Mouse (Mus musculus) layer of hippocampus, postnatal 14 days (tissue): ENCODE measurements at regions not wholly inside any gene's neighbourhood (a gene's known extent, or its start where the extent isn't known, plus 50 kb on each side); places are given as distances from the start of the nearest gene placed in this dataset.

Source experiments
- DNase-seq, 2 experiments: peaks; one replicate each; pipeline ENCODE4 v3.0.0; 2021 to 2022; ENCODE audit warnings: low spot score in 2 of 2, mixed read lengths in 1 of 2

DNA sequence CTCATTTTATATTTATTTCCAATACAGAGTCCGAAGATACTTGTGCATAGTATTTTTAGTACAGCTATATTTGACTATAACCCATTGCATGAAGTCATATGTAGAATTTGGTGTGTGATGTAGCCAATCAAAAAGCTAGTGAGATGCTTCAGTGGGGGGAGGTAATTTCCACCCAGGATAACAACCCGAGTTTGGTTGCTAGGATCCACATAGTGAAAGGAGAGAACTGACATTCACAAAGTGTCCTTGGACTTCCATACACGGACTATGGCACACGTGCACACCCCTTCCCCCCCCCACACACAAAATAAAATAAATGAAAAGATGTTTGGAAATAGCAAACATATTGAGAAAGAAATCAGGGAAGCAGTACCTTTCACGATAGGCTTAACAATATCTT, 137.2 kb downstream of the Gm815 start:
- DNase-seq, result no peak

DNA sequence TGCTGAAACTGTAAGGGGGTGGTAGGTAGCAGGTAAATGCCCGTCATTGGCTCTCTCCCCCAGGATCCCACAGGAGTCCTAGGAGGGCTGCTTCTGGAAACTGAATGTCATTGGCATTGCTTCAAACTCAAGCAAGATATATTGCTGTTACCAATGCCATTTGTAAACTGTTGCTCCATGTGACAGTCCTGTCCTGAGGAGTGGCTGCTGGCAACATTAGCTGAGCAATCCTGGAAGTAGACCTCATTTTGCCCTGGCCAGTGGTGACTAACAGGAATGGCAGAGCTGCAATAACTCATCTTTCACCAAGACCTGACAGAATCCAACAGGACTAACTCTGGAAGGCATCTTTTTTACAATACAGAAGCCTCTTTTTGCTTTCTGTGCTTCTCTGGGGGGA, 143.2 kb downstream of the Gm815 start:
- DNase-seq, result no peak

DNA sequence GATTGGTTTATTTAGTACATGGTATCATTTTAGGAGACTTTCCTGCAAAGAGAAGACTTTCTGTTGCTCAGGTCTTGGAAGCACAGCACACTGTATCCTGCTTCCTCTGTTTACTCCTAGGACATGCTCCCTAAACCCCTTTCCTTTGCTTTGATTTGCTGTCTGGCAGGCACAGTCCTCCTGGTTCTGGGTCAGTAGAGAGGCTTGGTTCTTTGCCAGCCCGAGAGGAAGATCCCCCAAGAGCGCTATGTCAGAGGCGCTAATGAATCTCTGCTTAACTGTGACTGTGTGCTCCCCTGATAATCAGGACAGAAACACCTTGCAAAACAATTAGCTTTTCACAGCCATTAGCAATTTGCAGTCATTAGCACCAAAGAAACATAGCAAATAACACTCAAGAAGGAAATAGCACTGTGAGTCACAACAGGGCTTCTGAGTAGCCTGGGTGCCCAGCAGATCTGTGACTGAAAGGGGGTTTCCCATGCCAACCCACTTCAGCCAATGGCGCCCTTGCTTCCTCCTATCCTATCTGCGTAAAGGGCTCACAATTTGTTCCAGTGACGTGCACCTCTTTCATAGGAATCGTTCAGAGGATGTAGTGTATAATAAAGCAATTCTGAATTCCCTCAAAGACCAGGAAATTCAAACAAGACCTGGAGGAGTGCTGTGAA, 145.5 kb downstream of the Gm815 start:
- no peak for DNase-seq

DNA sequence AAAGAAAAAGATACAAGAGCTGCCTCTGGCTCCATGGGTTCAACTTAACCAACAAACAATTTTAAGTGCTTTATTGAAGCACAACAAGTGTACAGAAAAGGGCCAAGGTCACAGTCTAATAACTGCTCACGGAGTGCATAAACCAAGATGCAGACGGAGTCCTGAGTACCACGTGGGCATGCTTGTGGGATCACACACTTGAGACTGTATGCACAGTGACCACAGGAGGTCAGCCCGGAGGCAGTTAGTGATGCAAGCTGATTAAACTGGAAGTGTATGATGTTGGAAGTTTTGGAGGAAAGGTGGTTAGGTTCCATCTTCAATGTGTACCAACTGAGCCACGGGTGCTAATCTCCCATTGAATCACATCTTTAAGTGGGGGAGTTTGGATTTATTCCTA, 146.9 kb downstream of the Gm815 start:
- no peak for DNase-seq

DNA sequence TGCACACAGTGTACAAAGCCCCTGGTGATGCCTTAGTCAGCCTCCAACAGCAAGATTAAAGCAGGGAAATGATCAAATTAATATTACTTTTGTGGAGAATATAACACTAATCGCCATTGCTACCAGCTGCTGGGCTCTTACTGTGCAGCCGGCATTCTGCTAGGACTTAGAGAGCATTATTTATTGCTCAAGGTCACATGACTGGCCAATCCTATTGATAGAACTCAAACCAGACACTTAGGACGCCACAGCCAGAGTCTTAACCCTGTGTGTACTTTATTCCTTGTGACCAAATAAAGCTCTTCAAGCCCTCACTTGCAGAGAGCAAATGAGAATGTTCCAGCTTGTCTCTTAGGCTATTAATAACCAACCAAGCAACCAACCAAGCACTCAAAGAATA, 152.6 kb downstream of the Gm815 start:
- DNase-seq, result no peak

DNA sequence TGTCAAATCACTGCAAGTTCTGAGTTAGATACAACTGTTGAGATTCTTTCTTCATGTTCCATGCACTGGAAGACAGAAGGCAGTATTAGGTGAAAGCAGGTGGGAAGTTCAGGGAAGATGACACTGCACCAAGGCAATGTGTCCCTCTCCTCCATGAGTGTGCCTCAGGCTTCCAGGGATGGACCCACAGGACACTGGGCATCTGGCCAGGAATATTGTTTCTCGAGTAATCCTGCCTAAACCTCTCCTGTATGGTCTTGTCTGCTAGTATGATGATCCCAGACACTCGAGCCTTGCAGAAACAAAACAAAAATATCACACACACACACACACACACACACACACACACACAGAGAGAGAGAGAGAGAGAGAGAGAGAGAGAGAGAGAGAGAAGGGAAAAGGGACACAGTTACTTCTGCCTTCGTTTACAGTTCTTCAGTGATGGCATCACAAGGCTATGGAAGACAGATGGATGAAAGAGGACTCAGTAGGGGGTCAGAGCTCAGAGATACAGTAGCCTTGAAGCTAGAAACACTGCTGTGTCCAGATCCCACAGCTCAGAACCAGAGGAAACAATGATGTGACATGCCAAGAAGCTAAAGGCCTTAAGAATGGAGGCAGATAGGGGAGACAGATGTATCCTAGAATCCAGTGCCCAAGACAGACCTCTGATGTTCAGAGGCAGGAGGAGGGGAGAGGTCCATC, 154.8 kb downstream of the Gm815 start:
- no peak for DNase-seq

DNA sequence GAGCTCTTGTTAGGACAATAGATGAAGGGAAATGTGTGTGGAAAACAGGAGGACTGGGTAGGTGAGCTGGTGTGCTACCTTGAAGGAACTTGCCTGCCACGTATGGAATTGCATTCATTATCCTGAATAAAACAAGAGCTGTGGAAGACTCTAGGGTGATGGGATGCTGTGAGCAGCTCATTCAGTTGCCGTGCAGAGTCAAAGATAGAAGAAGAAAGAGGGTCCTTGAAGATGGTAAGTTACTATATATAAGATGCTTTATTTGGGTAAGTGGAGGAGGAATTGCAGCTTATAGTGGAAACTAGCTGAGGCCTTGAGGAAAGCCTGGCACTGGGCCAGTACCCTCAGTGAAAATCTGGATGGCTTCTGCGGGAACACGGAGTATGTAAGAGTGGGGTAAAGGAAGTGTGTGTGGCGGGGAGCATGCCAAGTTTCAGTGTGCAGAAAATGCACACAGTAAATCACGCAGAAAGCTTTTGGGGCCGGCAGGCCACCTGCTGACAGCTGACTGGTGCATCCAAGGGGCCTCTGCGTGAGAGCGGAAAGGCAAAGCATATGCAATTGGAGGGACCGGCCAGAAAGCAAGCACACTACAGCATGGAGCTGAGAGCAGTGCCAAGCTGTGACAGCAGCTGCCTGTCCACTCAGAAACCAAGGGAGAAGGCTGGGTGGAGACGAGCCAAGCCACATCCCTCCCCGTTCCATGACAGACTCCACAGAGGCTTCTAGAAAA, 149.7 kb upstream of the Vldlr start:
- DNase-seq, result peak; percentile 59 to 63

DNA sequence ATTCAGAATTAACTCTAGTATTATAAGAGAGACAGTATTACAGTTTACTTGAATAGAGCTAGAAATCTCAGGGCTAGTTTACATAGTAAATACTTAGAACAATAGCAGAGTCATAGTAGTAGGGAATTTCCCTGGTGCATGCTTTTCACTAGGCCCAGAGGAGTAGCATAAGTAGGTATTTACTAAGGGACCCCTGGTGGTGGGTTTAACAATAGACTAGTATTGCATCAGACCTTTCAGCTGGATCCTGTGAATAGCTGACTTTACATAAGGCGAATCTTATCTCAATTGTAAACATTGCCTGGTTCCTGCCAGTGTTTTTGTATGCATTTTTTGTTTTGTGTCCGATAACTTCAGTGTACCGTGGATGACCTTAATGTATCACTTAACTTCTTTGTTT, 143.0 kb upstream of the Vldlr start:
- DNase-seq, result no peak

DNA sequence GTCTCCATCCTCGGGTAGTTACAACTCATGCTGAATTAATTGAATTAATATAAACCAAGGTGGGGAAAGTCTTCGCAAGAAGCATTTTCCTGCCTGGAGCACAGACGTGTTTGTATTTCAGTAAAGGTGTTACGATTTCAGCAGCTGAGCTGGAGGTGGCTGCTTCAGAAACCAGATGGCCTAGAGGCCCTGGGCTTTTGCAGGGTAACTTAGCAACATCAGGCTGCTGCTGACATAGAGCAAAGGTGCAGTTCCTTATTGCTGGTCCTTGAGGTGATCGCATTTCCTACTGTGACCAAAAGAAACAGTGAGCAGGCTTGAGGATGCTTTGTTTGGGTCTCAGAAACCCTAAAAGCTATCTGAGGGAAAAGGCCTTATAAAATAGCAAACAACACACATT, 141.3 kb upstream of the Vldlr start:
- no peak for DNase-seq

DNA sequence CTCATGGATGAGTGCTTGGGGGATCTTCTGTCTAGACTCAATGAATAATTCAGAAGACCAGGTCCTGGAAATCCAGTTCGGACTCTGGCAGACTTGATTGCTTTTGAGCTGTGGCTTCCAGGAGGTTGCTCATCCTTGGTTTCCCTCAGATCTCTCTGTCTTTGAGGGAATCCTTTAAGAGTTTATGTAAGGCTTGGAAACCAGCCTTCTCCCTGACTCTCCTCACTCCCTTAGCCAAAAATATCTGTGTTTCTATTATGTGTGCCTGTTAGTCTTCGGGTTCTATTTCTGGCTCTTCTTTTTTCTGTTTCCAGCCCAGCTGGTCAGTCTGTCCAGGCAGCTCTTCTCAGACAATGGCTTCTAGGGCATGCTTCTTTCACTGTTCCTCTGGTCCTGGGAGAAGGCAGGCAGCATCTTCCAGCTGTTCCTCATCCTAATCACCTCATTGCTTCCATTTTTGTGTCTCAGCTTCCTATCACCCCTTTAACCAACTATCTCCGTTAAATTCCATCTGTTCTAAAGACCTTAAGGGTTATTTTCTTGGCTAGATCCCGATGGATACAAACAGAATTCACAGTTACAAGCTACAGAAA, 139.3 kb upstream of the Vldlr start:
- no peak for DNase-seq

DNA sequence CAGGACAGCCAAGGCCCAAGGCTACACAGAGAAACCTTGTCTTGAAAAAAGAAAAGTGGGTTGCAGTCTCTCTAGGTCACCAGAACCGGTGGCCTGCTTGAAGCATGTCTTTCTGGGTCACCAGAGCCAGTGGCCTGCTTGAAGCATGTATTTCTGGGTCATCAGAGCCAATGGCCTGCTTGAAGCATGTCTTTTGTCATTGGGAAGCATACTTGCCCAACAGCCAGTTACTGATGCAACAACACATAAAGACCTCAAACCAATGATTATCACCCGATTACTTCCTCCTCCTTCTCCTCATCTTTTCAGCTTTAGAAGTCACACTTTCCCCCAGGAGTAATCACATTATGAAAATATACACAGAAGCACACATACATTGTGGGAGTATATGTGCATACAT, 128.9 kb upstream of the Vldlr start:
- DNase-seq, result no peak

DNA sequence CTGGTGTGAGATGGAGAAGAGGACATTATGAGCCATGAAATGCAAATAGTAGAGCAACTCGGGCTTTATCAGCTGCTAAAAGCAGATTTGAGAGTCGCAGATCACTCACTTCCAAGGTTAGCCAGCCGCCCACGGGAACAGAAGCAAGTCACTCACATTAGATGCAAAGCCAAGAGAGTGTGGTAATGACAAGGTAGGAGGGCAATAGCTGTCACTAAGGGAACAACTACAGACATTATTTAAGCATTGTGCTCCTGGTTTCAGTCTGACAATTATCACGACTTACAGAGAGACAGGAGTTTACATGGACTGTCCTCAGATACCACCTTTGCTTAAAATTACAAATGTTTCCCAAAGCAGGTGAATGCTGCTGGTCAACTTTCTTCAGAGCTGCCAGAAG, 128.5 kb upstream of the Vldlr start:
- DNase-seq, result no peak

DNA sequence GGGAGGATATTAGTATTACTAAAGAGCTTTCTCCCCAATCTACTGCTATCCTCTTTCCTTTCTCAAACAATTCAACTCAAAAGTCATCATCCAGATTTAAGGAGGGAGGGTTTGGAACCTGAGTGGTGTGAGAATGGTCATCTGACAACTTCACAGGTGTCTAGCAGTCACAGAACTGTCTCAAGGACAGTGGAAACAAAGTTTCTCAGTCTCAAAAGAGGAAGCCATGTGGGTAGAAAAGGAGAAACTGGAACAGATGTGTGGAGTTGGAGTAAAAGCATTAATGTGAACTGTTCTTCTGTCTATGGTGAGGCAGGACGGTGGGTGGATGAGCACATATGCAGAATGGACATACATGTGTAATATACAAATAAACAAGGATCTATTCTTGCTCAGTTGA, 127.2 kb upstream of the Vldlr start:
- DNase-seq, result no peak

DNA sequence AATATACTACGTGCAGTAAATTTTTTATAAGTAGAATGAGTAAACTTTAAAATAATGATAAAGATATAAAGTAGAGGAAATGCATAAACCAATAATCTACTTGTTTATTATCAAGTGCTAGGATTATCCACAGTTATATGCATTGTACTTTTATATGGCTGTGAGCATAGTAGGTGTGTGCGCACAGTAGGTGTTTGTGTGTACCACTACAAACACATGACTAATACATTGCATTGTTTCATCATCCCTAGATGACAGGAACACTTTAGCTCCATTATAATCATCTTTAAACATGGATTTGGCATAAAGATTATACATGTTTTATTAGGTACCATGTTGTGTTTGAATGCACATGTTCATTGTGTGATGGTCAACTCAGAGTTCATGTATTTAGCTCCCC, 124.7 kb upstream of the Vldlr start:
- DNase-seq, result no peak

DNA sequence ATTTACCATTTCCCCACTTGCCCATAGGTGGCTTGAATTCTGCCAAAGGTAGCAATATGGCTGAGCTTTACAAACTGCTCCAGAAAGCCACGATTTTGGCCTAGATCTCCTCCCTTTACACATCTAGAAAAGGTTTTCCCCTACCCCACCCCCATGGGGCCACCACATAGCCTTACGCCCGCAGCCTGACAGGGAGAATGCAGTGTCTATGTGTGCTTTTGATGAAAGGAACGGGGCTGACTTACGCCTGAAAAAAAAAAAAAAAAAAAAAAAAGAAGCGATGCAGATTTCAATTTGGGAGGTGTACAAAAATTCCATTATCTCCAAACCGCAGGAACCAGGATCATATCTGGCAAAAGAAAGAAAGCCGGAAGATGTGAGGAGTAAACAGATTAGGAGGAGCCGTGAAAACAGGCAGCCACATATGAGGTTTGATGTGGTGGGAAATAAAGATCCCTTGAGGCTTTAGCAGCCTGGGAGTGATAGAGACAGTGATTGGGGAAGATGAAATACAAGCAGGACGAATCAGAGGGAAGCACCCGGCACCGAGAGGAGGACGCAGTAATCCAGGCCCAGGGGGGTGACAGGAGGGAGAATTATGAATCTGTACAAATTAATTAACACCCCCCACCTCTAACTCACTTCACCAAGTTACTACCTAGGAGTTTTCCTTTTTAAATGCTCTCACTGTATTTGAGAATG, 121.4 kb upstream of the Vldlr start:
- DNase-seq, result no peak

DNA sequence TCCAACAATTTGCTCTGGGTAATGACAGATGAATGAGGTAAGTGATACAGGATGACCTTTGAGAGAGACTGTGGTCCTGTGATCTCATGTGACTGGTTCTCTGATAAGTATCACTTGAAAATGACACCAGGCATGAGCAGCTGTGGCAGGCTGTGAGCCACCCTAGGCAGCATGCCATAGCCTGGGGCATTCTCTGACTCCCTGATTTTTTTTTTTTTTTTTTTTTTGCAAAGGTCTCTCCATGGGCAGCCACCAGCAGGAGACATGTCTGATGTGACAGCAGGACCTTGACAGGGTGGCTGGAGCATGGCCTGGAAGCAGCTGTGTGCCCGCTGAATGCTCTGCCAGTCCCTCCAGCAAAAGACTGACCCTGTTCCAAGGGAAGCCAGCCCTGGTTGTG, 116.4 kb upstream of the Vldlr start:
- no peak for DNase-seq

DNA sequence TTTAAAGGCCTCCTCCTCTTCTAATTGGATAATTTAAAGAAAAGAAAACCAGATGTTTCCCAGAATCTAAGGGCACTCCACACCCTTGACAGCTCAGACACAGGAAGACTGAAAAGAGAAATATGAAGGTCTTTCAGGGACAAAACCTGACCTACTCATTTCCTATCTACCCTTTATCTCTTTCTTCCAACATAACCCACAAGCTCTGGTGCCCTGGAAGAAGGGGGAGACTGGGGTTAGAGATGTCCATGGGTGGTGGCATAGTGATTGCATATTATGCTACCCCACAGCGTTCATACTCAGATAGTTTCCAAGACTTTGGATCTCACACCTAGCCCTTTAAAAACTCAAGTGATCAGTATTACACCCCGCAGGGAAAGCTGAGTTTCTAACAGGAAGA, 105.8 kb upstream of the Vldlr start:
- no peak for DNase-seq

DNA sequence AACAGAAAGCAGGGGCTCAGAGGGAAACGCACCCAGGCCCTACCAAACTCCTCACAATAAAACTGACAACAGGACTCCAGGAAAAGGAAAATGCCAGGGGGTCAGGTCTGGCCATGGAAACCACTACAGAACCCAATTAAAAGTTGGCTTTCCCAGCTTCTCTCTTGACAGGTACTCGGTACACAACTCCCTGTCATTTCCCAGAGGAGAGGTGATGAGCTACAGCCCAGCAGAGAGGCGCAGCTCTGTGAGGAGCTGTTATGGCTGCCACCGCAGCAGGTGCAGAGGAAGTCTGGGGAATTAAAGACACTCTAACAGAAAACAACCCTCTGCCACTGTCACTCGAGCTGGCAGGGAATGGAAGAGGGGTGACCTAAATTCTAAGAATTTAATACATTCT, 95.4 kb upstream of the Vldlr start:
- DNase-seq, result no peak

DNA sequence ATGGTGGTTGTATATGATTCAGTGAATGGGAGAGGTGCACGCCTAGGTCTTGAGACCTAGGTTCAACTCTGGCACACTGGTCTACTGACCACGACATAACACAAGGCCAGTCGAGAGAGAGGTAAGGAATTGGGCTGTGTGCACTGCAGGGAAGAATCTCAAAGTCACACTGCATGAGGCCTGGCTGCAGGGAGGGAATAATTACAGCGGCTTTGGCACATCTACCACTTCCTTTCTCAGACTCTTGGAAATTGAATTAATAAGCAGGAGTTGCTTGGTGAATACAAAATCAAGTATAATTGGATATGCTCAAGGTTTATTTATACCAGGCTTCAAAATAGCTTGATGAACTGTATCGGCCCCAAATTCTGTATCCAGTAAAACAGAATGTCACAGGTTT, 93.9 kb upstream of the Vldlr start:
- no peak for DNase-seq

DNA sequence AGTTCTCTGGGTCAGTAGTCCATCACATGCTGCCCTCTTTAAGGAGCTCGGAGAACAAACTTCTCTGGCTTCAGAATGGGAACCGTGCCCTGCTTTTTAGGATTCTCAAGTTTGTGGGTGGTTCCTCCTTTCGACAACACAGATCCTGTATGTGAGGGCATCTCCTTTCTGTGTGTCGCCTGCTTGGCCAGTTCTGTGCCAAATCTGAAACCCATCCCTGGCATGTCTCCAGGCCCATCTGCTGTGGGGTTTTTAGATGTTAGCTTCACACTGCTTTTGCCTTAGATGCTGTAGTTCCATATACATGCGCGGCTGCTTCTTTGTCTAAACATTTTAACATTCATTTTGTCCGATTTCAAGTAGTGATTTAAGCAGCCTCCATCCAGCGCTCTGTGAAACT, 93.0 kb upstream of the Vldlr start:
- DNase-seq, result peak; percentile 71 to 83

DNA sequence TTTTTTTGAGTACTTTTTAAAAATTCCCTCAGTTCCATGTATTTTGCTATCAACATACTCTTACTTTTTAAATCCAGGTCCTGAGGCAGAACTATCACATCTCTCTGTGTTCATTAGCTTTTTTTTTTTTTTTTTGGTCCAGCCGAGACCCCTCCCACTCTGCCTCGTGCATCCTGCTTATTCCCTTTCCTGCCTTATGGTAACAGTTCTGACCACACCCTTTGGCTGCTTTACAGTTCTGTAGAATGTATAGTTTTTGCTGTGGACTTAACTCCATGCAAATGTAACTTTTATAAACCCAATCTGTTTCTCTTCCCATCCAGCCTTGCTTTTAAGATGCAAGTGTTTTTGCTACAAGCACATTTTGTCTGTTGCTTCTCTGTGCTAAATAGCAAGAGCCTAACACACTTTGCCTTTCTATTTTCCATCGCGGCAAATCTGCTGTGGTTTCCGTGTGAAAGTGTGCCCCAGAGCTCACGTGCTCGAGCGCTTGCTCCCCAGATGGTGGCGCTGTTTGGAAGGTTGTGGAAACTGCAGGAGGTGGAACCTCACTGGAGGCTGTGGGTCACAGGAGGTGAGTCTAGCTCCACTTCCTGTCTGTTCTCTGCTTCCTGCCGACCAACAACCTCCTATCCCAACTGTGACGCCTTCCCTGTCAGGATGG, 92.3 kb upstream of the Vldlr start:
- peak; percentile 31 to 48 for DNase-seq
